Mouse (Mus musculus): ENCODE data around the gene Hoxa3.

- no peak for TF ChIP-seq CTCF (IDR thresholded peaks at IDR 0.05; ENCODE audit: insufficient read depth, low read depth, low read length)
- TF ChIP-seq POLR2A (IDR thresholded peaks at IDR 0.05; ENCODE audit: insufficient read depth, low read depth, low read length): no peak
Observed at GRCm38 (mm10) chr6:52180726-52181125, 32.4 kb downstream of the Hoxa3 start.

All from olfactory bulb, adult 2 months (tissue).